Mouse (Mus musculus) ES-Bruce4 (cell line): Measurements from ENCODE around the gene Sept1.

ENCODE experiments used
- CTCF ChIP-seq: IDR thresholded peaks from one replicate; pipeline ENCODE4 v1.8.1; 2011; ENCODE audit warnings: low read depth, low read length
- EP300 ChIP-seq: IDR thresholded peaks from 2 replicates; pipeline ENCODE4 v1.6.1; 2011; ENCODE audit warnings: low read depth, low read length; ENCODE audit not compliant: insufficient read depth
- POLR2A ChIP-seq: IDR thresholded peaks from one replicate; pipeline ENCODE4 v1.8.1; 2011; ENCODE audit warnings: low read length; ENCODE audit not compliant: insufficient read depth

- TF ChIP-seq EP300: no peak
- no peak for TF ChIP-seq CTCF
- TF ChIP-seq POLR2A: no peak
Measured at GRCm38 (mm10) chr7:127176937-127177336, 56.0 kb downstream of the Sept1 start.
